Mouse (Mus musculus) kidney, embryonic 16.5 days (tissue): Measurements from ENCODE around the gene Tep1. TPM values are rescaled to one million over a fixed set of nuclear protein-coding genes. Genes with fewer than 3 reads are reported as not detected.
"Not testable (repeated sequence)": the region's sequence is repeated elsewhere in the genome, so short reads cannot be mapped to it uniquely, and the experiment has no call there.

ENCODE experiments used
- ATAC-seq: fragments of 200-750 bp; cut with Nextera tagmentation; 2 replicates; pipeline ENCODE4 v1.8.0; 2017; ENCODE audit warnings: moderate TSS enrichment; ENCODE audit not compliant: low FRiP score, low TSS enrichment
- H3K27ac ChIP-seq: fragments of 300-500 bp; sonication (generic); 2 replicates; pipeline ENCODE4 v1.5.1; 2014; ENCODE audit warnings: low read length
- H3K27me3 ChIP-seq: fragments of 300-500 bp; sonication (generic); 2 replicates; pipeline ENCODE4 v1.6.1; 2014; ENCODE audit warnings: low read length, control low read depth, mixed read lengths; ENCODE audit not compliant: insufficient read depth
- H3K36me3 ChIP-seq: fragments of 300-500 bp; sonication (generic); 2 replicates; pipeline ENCODE4 v1.6.1; 2014; ENCODE audit warnings: low read length, control low read depth, mixed read lengths; ENCODE audit not compliant: insufficient read depth
- H3K4me1 ChIP-seq: fragments of 300-500 bp; sonication (generic); 2 replicates; pipeline ENCODE4 v1.6.1; 2014; ENCODE audit warnings: low read length, control low read depth, mixed read lengths; ENCODE audit not compliant: insufficient read depth
- H3K4me2 ChIP-seq: fragments of 300-500 bp; sonication (generic); replicated peaks from 2 replicates; pipeline ENCODE4 v1.6.1; 2014; ENCODE audit warnings: low read depth, low read length
- H3K4me3 ChIP-seq: fragments of 300-500 bp; sonication (generic); 2 replicates; pipeline ENCODE4 v1.5.1; 2014; ENCODE audit warnings: mild to moderate bottlenecking, low read length
- H3K9ac ChIP-seq: fragments of 300-500 bp; sonication (generic); replicated peaks from 2 replicates; pipeline ENCODE4 v1.6.1; 2014; ENCODE audit warnings: low read length
- H3K9me3 ChIP-seq: fragments of 300-500 bp; sonication (generic); 2 replicates; pipeline ENCODE4 v1.6.1; 2016; ENCODE audit warnings: low read length, control low read depth
- WGBS: fragments of 180-500 bp; shearing (Covaris S2); extraction: QIAGEN DNeasy Blood & Tissue Kit; methylation state at CpG from one replicate; pipeline ENCODE4 v1.1.7; 2014; 5-methylcytosine and 5-hydroxymethylcytosine counted together
- polyA plus RNA-seq: library from polyadenylated mRNA; unstranded; fragments of >200 nt; fragmentation: Nextera tagmentation; extraction: Ambion mirVana; gene quantifications from 2 replicates; pipeline ENCODE4 v1.2.1, GENCODE M21; 2015

Gene Tep1
- polyA plus RNA-seq, 1 experiment from 2014 or later = 9.6 TPM

- Histone ChIP-seq H3K4me2 (no peak overlapping the region), H3K4me1 (no peaks in the 10 kb centered on the region), H3K4me3 (no peak overlapping the region), H3K27ac (no peak overlapping the region), H3K9ac (no peak overlapping the region), H3K36me3 (no peaks in the 10 kb centered on the region; the same call in 1 of the 2 replicates), H3K27me3 (no peaks in the 10 kb centered on the region), H3K9me3 (no peaks in the 10 kb centered on the region)
- ATAC-seq = no peak
- 78% methylated on average over 3 of the region's 3 CpGs for WGBS
These were observed 40.5 kb downstream of the Tep1 start for GRCm38 (mm10) chr14:50829878-50830277.

GRCm38 (mm10) chr14:50826579-50826978 lies 43.8 kb downstream of the Tep1 start:
- no peak overlapping the region for H3K4me2 ChIP-seq
- H3K27me3 ChIP-seq = no peaks in the 10 kb centered on the region
- no peak overlapping the region for H3K4me3 ChIP-seq
- no peak overlapping the region for H3K27ac ChIP-seq
- peaks cover 20% of the 10 kb centered on the region for H3K36me3 ChIP-seq
- H3K9me3 ChIP-seq = no peaks in the 10 kb centered on the region
- H3K9ac ChIP-seq = no peak overlapping the region
- WGBS = 89% methylated on average over 4 of the region's 4 CpGs
- no peak for ATAC-seq
- H3K4me1 ChIP-seq = no peaks in the 10 kb centered on the region

- Histone ChIP-seq H3K9me3 (no peaks in the 10 kb centered on the region), H3K4me2 (no peak overlapping the region), H3K4me3 (no peak overlapping the region), H3K27ac (no peak overlapping the region), H3K4me1 (no peaks in the 10 kb centered on the region), H3K9ac (no peak overlapping the region), H3K36me3 (peaks cover 42% of the 10 kb centered on the region), H3K27me3 (no peaks in the 10 kb centered on the region)
- ATAC-seq = no peak
- 88% methylated on average over 9 of the region's 9 CpGs for whole genome bisulfite sequencing
These were observed 46.1 kb downstream of the Tep1 start for GRCm38 (mm10) chr14:50824219-50824618.

GRCm38 (mm10) chr14:50823240-50823639 lies 47.1 kb downstream of the Tep1 start:
- Histone ChIP-seq H3K4me1 (no peaks in the 10 kb centered on the region), H3K4me3 (no peak overlapping the region), H3K27ac (no peak overlapping the region), H3K4me2 (no peak overlapping the region), H3K9me3 (no peaks in the 10 kb centered on the region), H3K27me3 (no peaks in the 10 kb centered on the region), H3K9ac (no peak overlapping the region), H3K36me3 (peaks cover 48% of the 10 kb centered on the region)
- WGBS = 80% methylated on average over 2 of the region's 2 CpGs
- ATAC-seq = no peak

GRCm38 (mm10) chr14:50813060-50813459 lies 57.3 kb downstream of the Tep1 start:
- no peak for ATAC-seq
- H3K36me3 ChIP-seq = peaks cover 42% of the 10 kb centered on the region

GRCm38 (mm10) chr14:50807487-50808072 lies 62.8 kb downstream of the Tep1 start, which contains the start of the genes Ccnb1ip1 and Parp2:
Gene Ccnb1ip1, minus strand, starts transcription at chr14:50807732.
Gene Parp2, plus strand, starts transcription at chr14:50807841.
- H3K9ac ChIP-seq = peak within 1 kb of the TSS; percentile 85
- ATAC-seq = peak; percentile 100
- H3K27ac ChIP-seq = peak within 1 kb of the TSS; percentile 89
- under 1% methylated on average over 42 of the region's 42 CpGs for WGBS
- H3K36me3 ChIP-seq = peaks cover 5% of the 10 kb centered on the region; the same call in 1 of the 2 replicates
- H3K4me2 ChIP-seq = peak within 1 kb of the TSS; percentile 65
- H3K27me3 ChIP-seq = no peaks in the 10 kb centered on the region
- peak within 1 kb of the TSS; percentile 73 for H3K4me3 ChIP-seq
- no peaks in the 10 kb centered on the region for H3K9me3 ChIP-seq
- H3K4me1 ChIP-seq = peaks cover 4% of the 10 kb centered on the region

More at GRCm38 (mm10) chr14:50813060-50813459, 57.3 kb downstream of the Tep1 start:
- Histone ChIP-seq H3K27ac (no peak overlapping the region), H3K9ac (no peak overlapping the region), H3K4me1 (peaks cover 4% of the 10 kb centered on the region), H3K27me3 (no peaks in the 10 kb centered on the region), H3K9me3 (no peaks in the 10 kb centered on the region), H3K4me3 (no peak overlapping the region), H3K4me2 (no peak overlapping the region)
- 92% methylated on average over 2 of the region's 2 CpGs for WGBS

- not testable (repeated sequence) for H3K9ac ChIP-seq, H3K4me3 ChIP-seq, H3K27me3 ChIP-seq, H3K4me1 ChIP-seq, H3K36me3 ChIP-seq, H3K9me3 ChIP-seq, ATAC-seq, H3K27ac ChIP-seq
- H3K4me2 ChIP-seq = peak overlapping the region; percentile 65
- 89% methylated on average over 5 of the region's 5 CpGs for WGBS
These were observed 63.9 kb downstream of the Tep1 start for GRCm38 (mm10) chr14:50806469-50806868.

- no peaks in the 10 kb centered on the region for H3K36me3 ChIP-seq
- 70% methylated on average over 13 of the region's 13 CpGs for WGBS
- ATAC-seq = no peak
- H3K4me2 ChIP-seq = no peak overlapping the region
- H3K4me1 ChIP-seq = peaks cover 4% of the 10 kb centered on the region
- H3K4me3 ChIP-seq = no peak overlapping the region
- no peak overlapping the region for H3K27ac ChIP-seq
- H3K9ac ChIP-seq = no peak overlapping the region
- H3K27me3 ChIP-seq = no peaks in the 10 kb centered on the region
- H3K9me3 ChIP-seq = no peaks in the 10 kb centered on the region
These were observed 65.7 kb downstream of the Tep1 start for GRCm38 (mm10) chr14:50804683-50805082.

GRCm38 (mm10) chr14:50802843-50803562 lies 67.4 kb downstream of the Tep1 start:
- no peak overlapping the region for H3K27ac ChIP-seq
- H3K4me3 ChIP-seq = no peak overlapping the region
- ATAC-seq = no peak
- no peak overlapping the region for H3K9ac ChIP-seq
- H3K4me1 ChIP-seq = no peaks in the 10 kb centered on the region
- no peaks in the 10 kb centered on the region for H3K36me3 ChIP-seq
- no peak overlapping the region for H3K4me2 ChIP-seq
- H3K9me3 ChIP-seq = no peaks in the 10 kb centered on the region
- no peaks in the 10 kb centered on the region for H3K27me3 ChIP-seq
- WGBS = 67% methylated on average over 4 of the region's 4 CpGs

- H3K36me3 ChIP-seq = no peaks in the 10 kb centered on the region
- WGBS = 89% methylated on average over 6 of the region's 6 CpGs
- no peak for ATAC-seq
- no peak overlapping the region for H3K27ac ChIP-seq
- H3K9ac ChIP-seq = no peak overlapping the region
- no peak overlapping the region for H3K4me3 ChIP-seq
- no peaks in the 10 kb centered on the region for H3K9me3 ChIP-seq
- no peaks in the 10 kb centered on the region for H3K27me3 ChIP-seq
- H3K4me2 ChIP-seq = no peak overlapping the region
- no peaks in the 10 kb centered on the region for H3K4me1 ChIP-seq
These were observed 67.9 kb downstream of the Tep1 start for GRCm38 (mm10) chr14:50802441-50802840.
